In genomic region chr7:74025007-74025406, GRCm38 (mm10) we compare ENCODE assay signal across 8 mouse cellular contexts. TPM values are rescaled to one million over a fixed set of nuclear protein-coding genes. Genes with fewer than 3 reads are reported as not detected.
DNase-seq lines count a peak whose midpoint lies in the region; ATAC-seq and TF ChIP-seq lines count a peak whose summit lies in the region.
"Had no signal": no experiment of that assay in that cellular context is flagged by ENCODE, and none has a peak within 500 bp of the region (broad histone marks: within the 10 kb centered on the region; RNA-seq: fewer than 3 reads in every experiment).

No protein-coding gene starts in this region.

- dilution Hi-C loops in CH12.LX (cut with MboI; ENCODE audit: extremely low pct_ligation_motif_present, extremely low pct_unique_long_range_greater_than_20kb, low sequenced_read_pairs), result no loop called here

- no peak overlapping the region for H3K4me3 ChIP-seq in CH12.LX (replicated peaks in 1 of 3; ENCODE audit: low read depth in 2 of 3, low read length in 2 of 3, poor library complexity in 1 of 3)
- no peak overlapping the region for H3K4me3 ChIP-seq in forebrain, postnatal 0 days (ENCODE audit: low read depth, low read length)
- H3K4me3 ChIP-seq: heart, embryonic 13.5 days had no signal

- TF ChIP-seq CTCF in CH12.LX (conservative IDR thresholded peaks at IDR 0.05 in 1 of 2, IDR thresholded peaks at IDR 0.05 in 1 of 2; ENCODE audit: low read depth in 2 of 2, low read length in 2 of 2), result peak; percentile 61 to 83
- peak; percentile 89 for TF ChIP-seq CTCF in brain, embryonic 14.5 days (IDR thresholded peaks at IDR 0.05; ENCODE audit: borderline replicate concordance, extremely low read depth, insufficient read depth, insufficient read length)
- peak; percentile 89 for TF ChIP-seq CTCF in forebrain, postnatal 0 days (IDR thresholded peaks at IDR 0.05; ENCODE audit: low read depth)

- no peak overlapping the region for H3K4me2 ChIP-seq in CH12.LX (ENCODE audit: insufficient read depth, low read depth, poor library complexity, severe bottlenecking)
- no peak overlapping the region for H3K4me2 ChIP-seq in forebrain, postnatal 0 days (ENCODE audit: low read depth)
- H3K4me2 ChIP-seq: heart, embryonic 13.5 days had no signal

- H3K4me1 ChIP-seq in CH12.LX (ENCODE audit: control insufficient read depth in 1 of 2, insufficient read depth in 2 of 2), result no peaks in the 10 kb centered on the region
- H3K4me1 ChIP-seq in forebrain, postnatal 0 days (ENCODE audit: insufficient read depth), result no peaks in the 10 kb centered on the region
- H3K4me1 ChIP-seq: heart, embryonic 13.5 days had no signal

- peak; percentile 66 for ATAC-seq in forebrain, postnatal 0 days

- no peaks in the 10 kb centered on the region for H3K79me2 ChIP-seq in CH12.LX (replicated peaks; ENCODE audit: control insufficient read depth, extremely low read depth, insufficient read depth, poor library complexity, severe bottlenecking)

- WGBS in forebrain, postnatal 0 days, result 10% methylated on average over 5 of the region's 5 CpGs

- no peak overlapping the region for H3K27ac ChIP-seq in CH12.LX (ENCODE audit: insufficient read depth, low read depth)
- H3K27ac ChIP-seq in forebrain, postnatal 0 days (ENCODE audit: low read depth, low read length), result no peak overlapping the region
- H3K27ac ChIP-seq: heart, embryonic 13.5 days had no signal

- TF ChIP-seq POLR2A in CH12.LX (IDR thresholded peaks at IDR 0.05; ENCODE audit: low read depth, low read length), result no peak
- no peak for TF ChIP-seq POLR2A in brain, embryonic 14.5 days (IDR thresholded peaks at IDR 0.05; ENCODE audit: borderline replicate concordance, extremely low read depth, insufficient read depth, insufficient read length, poor library complexity, severe bottlenecking)

- peaks cover 55% of the 10 kb centered on the region for H3K27me3 ChIP-seq in CH12.LX (replicated peaks)
- H3K27me3 ChIP-seq in forebrain, postnatal 0 days (ENCODE audit: insufficient read depth, low read length), result no peaks in the 10 kb centered on the region

- peak; percentile 56 for DNase-seq in 3T3-L1 (ENCODE audit: low read depth, low spot score)
- peak; percentile 45 for DNase-seq in CH12.LX (ENCODE audit: extremely low read depth)
- peak; percentile 93 for DNase-seq in brain, embryonic 14.5 days (ENCODE audit: low read depth)
- DNase-seq in forebrain, postnatal 0 days, result peak; percentile 88
- DNase-seq in kidney, postnatal 36 days, result peak; percentile 63 to 84
- DNase-seq in lung, postnatal 4 days, result peak; percentile 68 to 74
- DNase-seq in skeletal muscle tissue, adult 2 months (ENCODE audit: low read depth, low spot score), result peak; percentile 23

- no peak for TF ChIP-seq EP300 in CH12.LX (IDR thresholded peaks at IDR 0.05; ENCODE audit: low read length)

- H3K36me3 ChIP-seq in CH12.LX (replicated peaks in 1 of 2; ENCODE audit: control insufficient read depth in 1 of 2, insufficient read depth in 1 of 2, low read length in 1 of 2), result no peaks in the 10 kb centered on the region
- H3K36me3 ChIP-seq in forebrain, postnatal 0 days (ENCODE audit: insufficient read depth), result no peaks in the 10 kb centered on the region
- H3K36me3 ChIP-seq: heart, embryonic 13.5 days had no signal

- no peaks in the 10 kb centered on the region for H3K9me3 ChIP-seq in CH12.LX (replicated peaks; ENCODE audit: low read length)
- no peaks in the 10 kb centered on the region for H3K9me3 ChIP-seq in forebrain, postnatal 0 days (ENCODE audit: low read length)
- H3K9me3 ChIP-seq: heart, embryonic 13.5 days had no signal

- in situ Hi-C loops in CH12.LX (cut with MboI; ENCODE audit: low pct_ligation_motif_present, low pct_unique_long_range_greater_than_20kb, low sequenced_read_pairs), result loop anchor here (10.0 kb wide), 1 partner anchor 330 kb away; no protein-coding TSS in a partner anchor

- TF ChIP-seq RAD21 in CH12.LX (IDR thresholded peaks at IDR 0.05; ENCODE audit: low read depth, low read length), result peak; percentile 45

- no peak overlapping the region for H3K9ac ChIP-seq in CH12.LX (ENCODE audit: insufficient read depth, low read depth)
- H3K9ac ChIP-seq in forebrain, postnatal 0 days, result no peak overlapping the region
- H3K9ac ChIP-seq: heart, embryonic 13.5 days had no signal

TF ChIP-seq in CH12.LX, 34 proteins besides CTCF, POLR2A, EP300 and RAD21:
- TF ChIP-seq MEF2A (IDR thresholded peaks at IDR 0.05; ENCODE audit: borderline replicate concordance, low read depth, low read length), result no peak
- no peak for TF ChIP-seq TBP (conservative IDR thresholded peaks at IDR 0.05; ENCODE audit: low read depth, low read length)
- peak; percentile 88 for TF ChIP-seq SMC3 (IDR thresholded peaks at IDR 0.05; ENCODE audit: low read depth, low read length)

RNA-seq across cellular contexts. Expression of gene St8sia2, which starts 11.5 kb away (rescaled TPM):
- total RNA-seq in CH12.LX (2012; rRNA removed) (not detected in 2 replicates), CH12.LX (2014; rRNA removed) (not detected in 2 replicates)
- 0.04 TPM in 1 of 2 replicates, not detected in the other for polyA plus RNA-seq in CH12.LX (2012; ENCODE audit: insufficient read length, low read depth)
- 72.4 and 129 TPM in 2 replicates for polyA plus RNA-seq in brain, embryonic 14.5 days (2012; rRNA removed)
- 59.6 and 75.7 TPM in 2 replicates for total RNA-seq in forebrain, postnatal 0 days (2014; rRNA removed)
- polyA plus RNA-seq in forebrain, postnatal 0 days (2015; fragmentation: Nextera tagmentation; extraction: Ambion mirVana), result 69.2 and 84.0 TPM in 2 replicates

Comparison
In these comparisons a context has a peak if more than half of its experiments do, and no peak if none do; other contexts are left out.
1. DNase-seq: peak in every context shown above with its lines; median percentile 93 in brain, embryonic 14.5 days; 88 in forebrain, postnatal 0 days; 74 in kidney, postnatal 36 days; 71 in lung, postnatal 4 days; 56 in 3T3-L1; 45 in CH12.LX; 23 in skeletal muscle tissue, adult 2 months.
2. RNA of gene St8sia2, which starts 11.5 kb away (polyA plus RNA-seq): 72.4 to 129 TPM in brain, embryonic 14.5 days and 69.2 to 84.0 TPM in forebrain, postnatal 0 days; 0.04 TPM in CH12.LX; every median in the first group is over 10 times any median in the second.
3. Peak in every context shown above with its lines, with median percentiles within 50 percentile points of each other: CTCF ChIP-seq.